Mouse (Mus musculus) heart, postnatal 0 days (tissue): ENCODE measurements around the gene Immp2l.

Experiments
- CTCF ChIP-seq: IDR thresholded peaks from 2 replicates; pipeline ENCODE4 v1.5.1; 2016; ENCODE audit warnings: antibody characterized with exemption, control low read depth, low read depth
- EP300 ChIP-seq: IDR thresholded peaks from 2 replicates; pipeline ENCODE4 v1.6.1; 2016; ENCODE audit warnings: antibody characterized with exemption, low read depth

DNA sequence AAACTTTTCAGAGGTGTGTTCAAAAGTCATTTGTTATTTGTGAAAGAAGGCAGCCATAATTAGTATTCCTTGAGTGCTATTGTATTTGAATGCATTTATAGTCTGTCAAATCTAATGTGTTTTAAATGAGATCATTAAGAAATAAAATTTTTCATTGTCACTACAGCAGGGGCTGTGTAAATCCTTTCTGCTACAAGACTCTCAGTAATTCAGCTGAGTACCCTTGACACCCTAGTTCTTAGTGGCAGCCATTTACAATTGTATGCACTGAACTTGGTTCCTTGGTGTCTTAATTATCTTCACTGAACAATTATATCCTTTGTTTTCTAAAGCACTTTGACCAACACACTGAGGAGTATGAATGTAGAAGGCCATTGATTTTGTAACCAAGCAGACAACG is 146.2 kb downstream of the Immp2l start:
- TF ChIP-seq CTCF, result no peak
- no peak for TF ChIP-seq EP300
